Mouse (Mus musculus) erythroblast, embryonic 14.5 days (primary cell): ENCODE results near the gene Ccn5.

Source experiments
- GATA1 ChIP-seq: IDR thresholded peaks from 2 replicates; pipeline ENCODE4 v1.6.1; 2012; ENCODE audit warnings: low read length, inconsistent platforms, mixed read lengths
- TAL1 ChIP-seq: IDR thresholded peaks from 3 replicates; pipeline ENCODE4 v1.6.1; 2012; ENCODE audit warnings: low read length, inconsistent platforms, mixed read lengths

DNA sequence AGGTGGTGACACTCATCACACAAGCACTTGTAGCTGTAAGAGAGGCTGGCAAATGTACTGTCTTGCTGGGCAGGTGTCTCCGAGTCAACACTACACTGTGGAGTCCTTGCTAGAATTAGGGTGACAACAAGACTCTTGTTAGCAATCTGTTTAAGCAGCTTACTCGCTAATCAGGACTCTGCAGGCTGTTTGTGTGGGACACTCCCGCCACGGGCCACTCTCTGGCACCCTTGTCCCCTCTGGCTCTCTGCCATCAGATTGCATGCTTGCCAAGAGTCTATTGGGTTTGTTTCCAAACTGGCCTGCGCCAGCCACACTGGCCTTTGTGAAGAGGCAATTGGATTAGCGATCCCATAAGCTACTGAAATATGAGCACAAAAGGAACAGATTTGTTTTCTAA is 18.9 kb downstream of the Ccn5 start:
- TF ChIP-seq GATA1 (no peak), TAL1 (no peak)
